Mouse (Mus musculus): Measurements from ENCODE around the gene Cfh.

DNA sequence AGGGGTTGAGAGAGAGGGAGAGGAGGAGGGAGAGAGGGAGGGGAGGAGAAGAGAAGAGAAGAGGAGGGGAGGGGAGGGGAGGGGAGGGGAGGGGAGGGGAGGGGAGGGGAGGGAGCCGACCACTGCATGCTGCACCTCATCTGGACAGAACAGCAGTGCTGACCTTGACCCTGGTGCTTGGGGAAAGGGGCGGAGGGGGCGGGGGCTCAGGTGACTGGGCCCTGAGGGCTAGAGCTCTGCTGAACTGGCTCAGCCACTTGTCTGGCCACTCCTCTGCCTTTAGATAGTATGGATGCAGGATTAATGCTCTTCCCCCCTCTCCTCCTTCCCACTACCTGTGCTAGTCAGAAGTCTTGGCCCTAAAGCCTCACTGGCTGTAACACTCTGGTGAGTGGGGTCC lies 41.7 kb upstream of the Cfh start:
- TF ChIP-seq CTCF (IDR thresholded peaks at IDR 0.05; ENCODE audit: low read depth) = no peak
- no peak for TF ChIP-seq EP300 (IDR thresholded peaks at IDR 0.05; ENCODE audit: low read depth)
